ENCODE assay signal across 25 mouse cellular contexts in the genomic region with DNA sequence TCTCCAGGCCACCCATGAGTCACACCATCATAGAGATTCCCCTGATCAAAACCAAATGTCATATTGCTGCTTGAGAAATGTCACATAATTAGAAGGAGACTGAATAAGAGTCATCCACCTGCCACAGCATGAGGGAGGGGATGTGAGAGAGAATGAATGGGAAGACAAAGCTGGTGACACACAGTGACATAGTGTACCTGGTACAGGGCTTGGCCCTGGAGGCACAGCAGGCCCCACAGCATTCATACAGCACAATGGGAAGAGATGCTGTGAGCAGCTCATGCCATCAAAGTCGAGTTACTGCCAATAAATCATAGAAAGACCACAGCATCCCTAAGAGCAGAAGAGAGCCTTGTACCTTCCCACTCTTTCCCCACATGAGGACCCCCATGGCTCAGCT.
A peak's percentile ranks its signal among the peaks of the same experiment; 100 is the strongest.
DNase-seq lines count a peak whose midpoint lies in the region; ATAC-seq and TF ChIP-seq lines count a peak whose summit lies in the region.
"Had no signal": no experiment of that assay in that cellular context is flagged by ENCODE, and none has a peak within 500 bp of the region (broad histone marks: within the 10 kb centered on the region; RNA-seq: fewer than 3 reads in every experiment).

No protein-coding gene starts in this region.

- H3K27me3 ChIP-seq in forebrain, postnatal 0 days (ENCODE audit: insufficient read depth, low read length), result no peaks in the 10 kb centered on the region
- H3K27me3 ChIP-seq in forebrain, embryonic 10.5 days (ENCODE audit: poor library complexity, severe bottlenecking), result no peaks in the 10 kb centered on the region
- no peaks in the 10 kb centered on the region for H3K27me3 ChIP-seq in midbrain, embryonic 16.5 days (ENCODE audit: control insufficient read depth, insufficient read depth, low read depth, low read length)
- H3K27me3 ChIP-seq in midbrain, embryonic 10.5 days (ENCODE audit: low read depth, poor library complexity, severe bottlenecking), result no peaks in the 10 kb centered on the region
- H3K27me3 ChIP-seq: embryonic facial prominence, embryonic 15.5 days; hindbrain, embryonic 13.5 days had no signal

- H3K4me3 ChIP-seq in forebrain, postnatal 0 days (ENCODE audit: low read depth, low read length), result no peak overlapping the region
- H3K4me3 ChIP-seq in forebrain, embryonic 10.5 days, result no peak overlapping the region
- no peak overlapping the region for H3K4me3 ChIP-seq in midbrain, embryonic 16.5 days (ENCODE audit: low read depth, low read length)
- no peak overlapping the region for H3K4me3 ChIP-seq in midbrain, embryonic 10.5 days
- H3K4me3 ChIP-seq: embryonic facial prominence, embryonic 15.5 days; erythroblast, embryonic 14.5 days; heart, embryonic 10.5 days; hindbrain, embryonic 13.5 days had no signal

- WGBS in forebrain, postnatal 0 days, result 37% methylated on average over 1 of the region's 1 CpGs
- 53% methylated on average over 1 of the region's 1 CpGs for WGBS in forebrain, embryonic 10.5 days
- 50% methylated on average over 1 of the region's 1 CpGs for WGBS in midbrain, embryonic 16.5 days
- WGBS in midbrain, embryonic 10.5 days, result 71% methylated on average over 1 of the region's 1 CpGs

- H3K4me1 ChIP-seq in forebrain, postnatal 0 days (ENCODE audit: insufficient read depth), result no peaks in the 10 kb centered on the region
- no peaks in the 10 kb centered on the region for H3K4me1 ChIP-seq in forebrain, embryonic 10.5 days
- no peaks in the 10 kb centered on the region for H3K4me1 ChIP-seq in midbrain, embryonic 16.5 days (ENCODE audit: control insufficient read depth, insufficient read depth, low read length)
- no peaks in the 10 kb centered on the region for H3K4me1 ChIP-seq in midbrain, embryonic 10.5 days
- H3K4me1 ChIP-seq: embryonic facial prominence, embryonic 15.5 days; heart, embryonic 10.5 days; hindbrain, embryonic 13.5 days had no signal

- no peak overlapping the region for H3K4me2 ChIP-seq in forebrain, postnatal 0 days (ENCODE audit: low read depth)
- H3K4me2 ChIP-seq in midbrain, embryonic 16.5 days (ENCODE audit: low read length), result no peak overlapping the region
- H3K4me2 ChIP-seq: embryonic facial prominence, embryonic 15.5 days; hindbrain, embryonic 13.5 days had no signal

- no peak for DNase-seq in forebrain, postnatal 0 days
- no peak for DNase-seq in forebrain, embryonic 10.5 days (ENCODE audit: extremely low spot score, low spot score)
- no peak for DNase-seq in midbrain, embryonic 10.5 days (ENCODE audit: low spot score)
- DNase-seq in brain, embryonic 14.5 days (ENCODE audit: low read depth), result peak; percentile 74
- no peak for DNase-seq in kidney, postnatal 36 days
- DNase-seq in T-cell, adult 2 months (ENCODE audit: low spot score), result no peak
- DNase-seq: adrenal gland, postnatal 14 days; B cell, adult 2 months; cerebellum, adult 11 months; cerebellum, adult 8-10 months; cerebellum, postnatal 14 days; embryo, embryonic 11 days; gastrocnemius, postnatal 36 days; heart, adult 18-20 months; heart, postnatal 10 days; kidney, adult 11 months had no signal

- H3K9me3 ChIP-seq in forebrain, postnatal 0 days (ENCODE audit: low read length), result no peaks in the 10 kb centered on the region
- no peaks in the 10 kb centered on the region for H3K9me3 ChIP-seq in forebrain, embryonic 10.5 days
- no peaks in the 10 kb centered on the region for H3K9me3 ChIP-seq in midbrain, embryonic 16.5 days (replicated peaks; ENCODE audit: control insufficient read depth, low read length, poor library complexity, severe bottlenecking)
- H3K9me3 ChIP-seq in midbrain, embryonic 10.5 days (replicated peaks), result no peaks in the 10 kb centered on the region
- H3K9me3 ChIP-seq: embryonic facial prominence, embryonic 15.5 days; heart, embryonic 10.5 days; hindbrain, embryonic 13.5 days had no signal

- no peak for TF ChIP-seq POLR2A in brain, embryonic 14.5 days (IDR thresholded peaks at IDR 0.05; ENCODE audit: borderline replicate concordance, extremely low read depth, insufficient read depth, insufficient read length, poor library complexity, severe bottlenecking)

- no peaks in the 10 kb centered on the region for H3K36me3 ChIP-seq in forebrain, postnatal 0 days (ENCODE audit: insufficient read depth)
- H3K36me3 ChIP-seq in forebrain, embryonic 10.5 days (replicated peaks), result no peaks in the 10 kb centered on the region
- no peaks in the 10 kb centered on the region for H3K36me3 ChIP-seq in midbrain, embryonic 16.5 days (ENCODE audit: control insufficient read depth, insufficient read depth, low read length)
- H3K36me3 ChIP-seq in midbrain, embryonic 10.5 days, result no peaks in the 10 kb centered on the region
- H3K36me3 ChIP-seq: embryonic facial prominence, embryonic 15.5 days; G1E; heart, embryonic 10.5 days; hindbrain, embryonic 13.5 days had no signal

- ATAC-seq in forebrain, postnatal 0 days, result peak; percentile 42; the same call in 1 of the 2 replicates
- peak; percentile 86; the same call in 1 of the 2 replicates for ATAC-seq in midbrain, embryonic 16.5 days
- ATAC-seq: activated CD4-positive, CD25-positive, alpha-beta regulatory T cell, adult 4 months; CD4-positive, CD25-positive, alpha-beta regulatory T cell, adult 4 months; hindbrain, postnatal 0 days had no signal

- TF ChIP-seq CTCF in forebrain, postnatal 0 days (IDR thresholded peaks at IDR 0.05; ENCODE audit: low read depth), result no peak
- no peak for TF ChIP-seq CTCF in brain, embryonic 14.5 days (IDR thresholded peaks at IDR 0.05; ENCODE audit: borderline replicate concordance, extremely low read depth, insufficient read depth, insufficient read length)

- H3K9ac ChIP-seq in forebrain, postnatal 0 days, result no peak overlapping the region
- H3K9ac ChIP-seq in midbrain, embryonic 16.5 days (ENCODE audit: low read depth, low read length), result no peak overlapping the region
- H3K9ac ChIP-seq: embryonic facial prominence, embryonic 15.5 days; hindbrain, embryonic 13.5 days had no signal

- no peak overlapping the region for H3K27ac ChIP-seq in forebrain, postnatal 0 days (ENCODE audit: low read depth, low read length)
- no peak overlapping the region for H3K27ac ChIP-seq in forebrain, embryonic 10.5 days
- no peak overlapping the region for H3K27ac ChIP-seq in midbrain, embryonic 16.5 days (ENCODE audit: low read length)
- no peak overlapping the region for H3K27ac ChIP-seq in midbrain, embryonic 10.5 days (replicated peaks)
- H3K27ac ChIP-seq: embryonic facial prominence, embryonic 15.5 days; heart, embryonic 10.5 days; hindbrain, embryonic 13.5 days; hindbrain, postnatal 0 days had no signal
